Mouse (Mus musculus): Measurements from ENCODE around the gene Gclm.

DNA sequence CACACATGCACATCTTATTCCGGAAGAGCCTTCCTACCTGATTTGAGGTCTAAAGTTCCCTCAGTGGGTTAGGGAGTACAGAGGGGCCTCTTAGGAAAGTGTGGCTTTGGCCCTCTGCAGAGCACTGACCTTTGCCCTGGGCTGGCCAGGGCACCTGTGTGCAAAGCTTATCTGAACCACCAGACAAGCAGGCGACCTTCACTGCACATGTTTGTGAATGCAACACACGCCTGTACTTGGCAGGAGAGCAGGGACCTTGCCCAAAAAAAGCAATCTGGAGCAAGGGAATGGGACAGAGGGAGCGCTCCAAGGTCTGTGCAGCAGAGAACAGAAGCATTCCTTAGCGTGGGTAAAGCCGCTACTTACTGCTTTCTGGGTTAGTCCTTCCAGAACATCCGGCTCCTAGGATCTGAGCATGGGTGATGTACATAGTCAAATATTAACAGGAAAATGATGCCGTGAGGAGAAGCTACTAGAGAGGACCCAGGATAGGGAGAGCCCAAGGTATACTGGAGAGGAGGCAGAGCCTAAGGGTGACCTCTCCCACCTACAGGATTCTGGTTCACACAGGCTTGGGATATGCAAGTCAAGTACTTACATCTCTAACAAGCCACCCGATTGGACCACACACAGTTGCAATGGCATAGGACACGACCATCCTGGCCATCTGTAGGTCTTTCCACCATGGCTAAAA, 67.7 kb downstream of the Gclm start:
- TF ChIP-seq CTCF (IDR thresholded peaks at IDR 0.05; ENCODE audit: low read depth), result no peak
- no peak for TF ChIP-seq EP300 (IDR thresholded peaks at IDR 0.05; ENCODE audit: low read depth)

Measured in heart, postnatal 0 days (tissue).